Mouse (Mus musculus) mouse embryonic stem cell (cell line): ENCODE measurements around the gene Tbc1d25.

Source experiments
- in situ Hi-C, 2 experiments: fragments of 300-500 bp; cut with MboI; formaldehyde crosslinking; loops; 1 replicate in 1 of 2; 3 replicates in 1 of 2; pipeline ENCODE4 v1.14.3; 2019 to 2020; ENCODE audit warnings: low sequenced_read_pairs in 2 of 2, low pct_unique_long_range_greater_than_20kb in 1 of 2, mixed read lengths in 1 of 2; ENCODE audit not compliant: unreplicated experiment in 1 of 2

Tbc1d25 gene

DNA sequence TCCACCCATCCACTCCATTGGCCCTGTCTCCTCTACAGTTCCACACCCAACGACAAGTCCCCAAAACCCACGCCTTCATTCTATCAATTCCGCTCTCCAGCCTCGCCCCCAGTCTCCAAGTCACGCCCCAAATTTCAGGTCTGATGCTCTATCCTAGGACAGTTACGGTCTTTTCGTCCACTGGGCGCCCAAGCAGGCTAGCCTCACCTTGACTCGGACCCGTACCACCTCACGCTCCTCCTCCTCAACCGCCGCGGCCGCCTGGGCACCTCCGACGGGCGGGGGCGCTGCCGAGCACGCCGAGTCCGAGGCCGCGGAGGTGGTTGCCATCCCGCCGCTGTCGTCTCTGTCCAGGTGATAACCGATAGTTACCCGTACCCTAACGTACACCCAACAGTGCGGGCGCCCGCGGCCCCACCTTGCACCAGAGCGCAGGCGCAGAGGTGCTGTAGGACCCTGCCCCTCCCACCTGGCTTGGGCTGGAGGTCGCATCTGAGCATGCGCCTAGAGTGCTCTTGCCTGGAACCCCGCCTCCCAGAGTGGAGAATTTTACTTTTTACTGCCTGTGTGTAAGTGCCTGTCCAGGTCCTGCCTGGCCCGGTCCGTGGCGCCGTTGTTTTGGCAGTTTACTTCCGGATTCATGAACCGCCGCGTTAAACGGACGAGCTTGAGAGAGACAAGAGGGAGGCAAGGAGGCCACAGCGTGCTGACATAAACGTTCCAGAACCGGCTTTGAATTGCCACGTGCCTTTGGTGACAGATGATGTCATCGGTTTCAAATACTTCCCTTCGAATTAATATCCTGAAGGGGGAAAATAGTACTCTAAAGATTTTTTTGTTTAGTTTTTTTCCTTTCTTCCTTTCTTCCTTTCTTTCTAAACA is at the start of gene Tbc1d25:
TSS of gene Tbc1d25 (minus strand) at position 678 of the 882 bp plus-strand sequence.
- in situ Hi-C loops, result no loop called here

DNA sequence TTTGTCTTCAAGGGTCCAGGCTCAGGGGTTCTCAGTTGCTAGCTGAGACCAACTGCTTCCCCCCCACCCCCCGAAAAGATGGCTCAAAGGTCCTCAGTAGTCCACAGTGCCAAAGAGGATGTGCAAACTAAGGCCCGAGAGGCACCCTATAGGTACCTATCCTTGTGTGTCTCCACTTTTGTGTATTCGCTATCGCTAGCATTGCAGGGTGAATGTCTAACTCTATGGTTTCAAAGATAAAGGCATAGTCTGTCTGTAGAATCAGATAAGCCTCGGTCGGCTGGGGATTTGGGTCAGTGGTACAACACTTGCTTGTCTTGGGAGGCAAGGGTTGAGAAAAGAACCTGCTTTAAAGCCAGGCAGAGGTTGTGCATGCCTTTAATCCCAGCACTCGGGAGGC is 47.5 kb upstream of the Tbc1d25 start:
- in situ Hi-C loops, result loop anchor here in 1 of 2 experiments (5.0 kb wide), 1 partner anchor 51 kb away; no protein-coding TSS in a partner anchor

DNA sequence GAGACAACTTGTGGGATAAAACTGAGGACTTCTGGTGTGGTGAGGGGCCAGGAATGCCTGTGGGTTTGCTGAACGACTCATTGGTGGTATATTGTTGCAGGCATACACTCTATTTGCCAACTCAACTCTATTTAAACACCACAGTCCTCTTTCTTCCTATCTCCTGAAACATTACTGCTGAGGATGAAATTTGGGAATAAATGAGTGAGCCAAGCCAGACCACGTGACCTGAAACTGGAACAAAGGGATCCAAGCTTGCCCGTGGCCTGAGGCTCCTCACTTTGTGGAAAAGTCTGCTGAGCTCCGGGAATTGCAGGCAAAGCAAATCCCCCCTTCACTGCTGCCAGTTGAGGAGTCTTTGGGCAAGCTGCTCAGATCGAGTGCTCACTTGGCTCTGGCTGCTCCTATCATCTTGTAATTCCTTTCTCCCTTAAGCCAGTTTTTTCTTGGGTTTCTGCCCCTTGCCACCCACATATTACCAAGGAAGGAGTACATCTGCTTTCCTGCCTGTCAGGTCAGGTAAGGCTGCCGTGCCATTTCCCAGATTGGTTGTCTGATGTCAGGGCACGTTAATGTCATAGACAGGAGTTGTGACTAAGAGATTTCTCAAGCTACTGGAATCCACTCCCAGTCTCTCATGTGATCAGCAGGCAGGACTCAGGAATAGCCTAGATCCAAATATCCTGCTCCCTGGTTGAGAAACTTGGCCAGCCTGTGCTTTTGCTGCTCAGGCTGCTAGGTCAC is 46.9 kb upstream of the Tbc1d25 start:
- in situ Hi-C loops, result loop anchor here in 1 of 2 experiments (5.0 kb wide), 1 partner anchor 51 kb away; no protein-coding TSS in a partner anchor

DNA sequence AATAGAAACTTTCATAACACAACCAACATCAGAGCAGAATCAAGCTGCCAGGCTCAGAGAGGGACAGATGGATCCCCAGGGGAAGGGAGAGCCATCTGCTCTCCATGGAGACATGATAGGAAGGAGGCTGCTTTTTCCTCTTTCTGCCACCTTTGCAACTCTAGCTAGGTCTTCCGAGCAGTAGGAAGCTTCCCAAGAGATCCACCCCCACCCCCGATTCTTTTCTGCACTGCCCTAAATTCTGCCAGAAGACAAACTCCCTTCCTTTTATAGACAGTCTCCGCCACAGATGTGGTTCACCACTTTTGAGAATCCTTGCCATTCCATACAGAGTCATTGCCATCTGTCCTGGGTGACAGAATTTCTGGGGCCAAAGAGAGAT is 46.3 kb upstream of the Tbc1d25 start:
- in situ Hi-C loops, result loop anchor here in 1 of 2 experiments (5.0 kb wide), 1 partner anchor 50 kb away; no protein-coding TSS in a partner anchor

DNA sequence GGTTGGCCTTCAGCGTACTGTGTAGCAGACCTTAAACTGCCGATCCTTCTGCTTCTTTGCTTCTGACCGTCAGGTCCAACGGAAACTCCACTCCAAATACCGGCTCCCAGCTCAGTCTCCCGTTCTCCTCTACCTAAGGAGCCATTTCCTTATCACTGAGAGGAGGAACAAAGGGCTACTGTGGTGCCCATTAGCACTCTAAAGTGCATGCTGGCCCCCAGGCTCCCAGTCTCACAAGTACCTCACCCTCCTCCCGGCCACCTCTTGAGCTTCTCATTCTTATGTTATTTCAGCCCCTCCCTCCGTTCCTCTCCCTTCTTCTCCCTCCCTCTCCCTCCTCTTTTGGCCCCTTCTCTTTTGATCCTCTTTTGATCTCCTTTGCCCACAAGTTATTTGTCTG is 43.7 kb upstream of the Tbc1d25 start:
- in situ Hi-C loops, result loop anchor here in 1 of 2 experiments (5.0 kb wide), 1 partner anchor 47 kb away; no protein-coding TSS in a partner anchor

DNA sequence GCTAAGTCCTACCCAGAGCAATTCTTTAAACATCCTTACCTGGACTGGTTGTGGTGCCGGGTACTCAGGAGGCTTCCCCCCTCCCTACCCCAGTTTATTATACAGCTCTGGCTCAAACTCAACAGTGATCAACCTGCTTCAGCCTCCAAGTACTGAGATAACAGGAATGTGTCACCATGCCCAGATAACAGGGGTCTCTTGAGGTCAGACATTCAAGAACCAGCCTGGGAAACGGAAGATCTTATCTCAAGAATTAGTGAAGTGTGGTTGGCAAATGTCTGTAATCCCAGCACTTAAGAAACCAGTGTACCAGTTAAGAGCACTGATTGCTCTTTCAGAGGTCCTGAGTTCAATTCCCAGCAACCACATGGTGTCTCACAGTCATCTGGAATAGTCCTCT is 42.1 kb upstream of the Tbc1d25 start:
- in situ Hi-C loops, result no loop called here

DNA sequence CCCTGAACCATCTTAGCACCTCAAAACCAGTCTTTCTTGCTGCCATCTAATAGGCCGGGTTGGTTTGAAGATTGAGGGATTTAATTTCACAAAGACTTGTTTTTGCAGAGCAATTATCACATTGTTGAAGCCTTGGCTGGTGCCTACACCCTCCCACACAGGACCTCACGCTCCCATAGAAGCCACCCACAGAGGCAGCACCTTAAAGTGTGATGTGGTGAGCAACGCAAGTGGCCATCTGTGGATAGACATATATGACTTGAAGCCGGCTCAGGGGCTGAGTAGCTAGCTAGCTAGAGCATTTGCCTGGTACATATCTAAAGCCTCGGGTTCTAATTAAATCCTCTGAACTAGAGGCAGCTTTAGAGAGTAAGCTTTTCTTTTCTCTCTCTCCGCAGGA is 41.4 kb upstream of the Tbc1d25 start:
- in situ Hi-C loops, result no loop called here

DNA sequence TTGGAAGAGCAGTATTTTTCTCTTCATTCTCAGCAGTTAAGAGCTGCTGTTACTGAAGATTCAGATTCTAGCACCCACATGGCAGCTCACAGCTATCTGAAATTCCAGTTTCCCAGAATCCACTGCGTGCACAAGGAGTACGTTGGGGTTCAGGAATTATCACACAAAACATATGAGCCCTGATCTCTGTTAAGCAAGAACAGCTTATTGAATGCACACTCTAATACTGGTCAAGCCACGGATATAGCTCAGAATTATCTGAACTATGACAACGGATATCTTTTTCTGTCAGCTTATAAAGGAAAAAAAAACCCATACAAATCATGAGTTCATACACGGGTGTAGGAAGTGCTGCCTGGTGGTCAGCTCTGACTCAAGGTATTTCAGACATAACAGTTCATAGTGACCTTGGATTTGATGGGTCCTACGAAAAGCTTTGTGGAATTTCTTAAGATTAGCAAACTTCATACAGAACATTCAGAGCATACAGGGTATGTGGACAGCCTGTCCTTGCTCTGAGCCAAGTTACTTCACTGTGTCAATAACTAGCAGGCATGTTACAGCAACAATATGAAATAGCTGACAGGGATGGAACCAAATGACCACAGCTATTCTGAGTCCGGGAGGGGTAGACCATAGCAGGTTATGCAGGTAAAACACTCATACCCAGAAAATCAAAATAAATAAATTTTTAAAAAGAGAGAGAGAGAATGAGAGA is 35.7 kb upstream of the Tbc1d25 start:
- in situ Hi-C loops, result no loop called here

DNA sequence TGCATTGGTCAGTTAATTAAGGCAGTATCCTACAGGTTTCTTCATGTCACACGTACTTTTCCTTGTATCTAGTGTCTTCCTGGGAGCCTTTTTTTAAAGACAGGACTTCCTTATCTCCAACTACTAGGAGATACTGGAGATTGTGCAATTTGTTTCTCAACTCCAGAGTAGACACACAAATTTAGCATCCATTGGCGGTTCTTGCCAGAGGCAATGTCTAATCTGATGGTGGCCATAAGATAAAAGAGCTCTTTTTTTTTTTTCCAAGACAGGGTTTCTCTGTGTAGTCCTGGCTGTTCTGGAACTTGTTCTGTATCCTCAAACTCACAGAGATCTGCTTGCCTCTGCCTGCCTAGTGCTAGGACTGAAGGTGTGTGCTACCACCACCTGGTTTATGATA is 33.7 kb upstream of the Tbc1d25 start:
- in situ Hi-C loops, result no loop called here

DNA sequence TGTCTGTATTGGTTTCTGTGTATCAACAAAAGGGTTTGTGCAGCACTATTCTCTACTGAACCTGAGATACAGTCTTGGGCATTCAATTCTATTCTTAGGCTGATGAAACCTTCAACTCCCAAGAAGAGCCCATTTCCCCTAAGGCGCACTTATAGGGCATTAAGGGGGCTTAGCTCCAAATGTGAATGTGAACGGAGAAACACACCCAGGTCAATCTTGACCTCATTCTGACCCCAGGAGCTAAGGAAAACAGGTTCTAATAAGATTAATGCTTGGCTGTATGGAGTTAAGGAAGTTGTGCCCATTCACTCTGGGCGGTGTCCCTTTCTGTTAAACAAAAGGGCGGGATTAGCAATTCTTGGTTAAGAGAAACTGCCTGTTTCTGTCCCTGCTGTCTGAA is 31.2 kb upstream of the Tbc1d25 start:
- in situ Hi-C loops, result no loop called here

DNA sequence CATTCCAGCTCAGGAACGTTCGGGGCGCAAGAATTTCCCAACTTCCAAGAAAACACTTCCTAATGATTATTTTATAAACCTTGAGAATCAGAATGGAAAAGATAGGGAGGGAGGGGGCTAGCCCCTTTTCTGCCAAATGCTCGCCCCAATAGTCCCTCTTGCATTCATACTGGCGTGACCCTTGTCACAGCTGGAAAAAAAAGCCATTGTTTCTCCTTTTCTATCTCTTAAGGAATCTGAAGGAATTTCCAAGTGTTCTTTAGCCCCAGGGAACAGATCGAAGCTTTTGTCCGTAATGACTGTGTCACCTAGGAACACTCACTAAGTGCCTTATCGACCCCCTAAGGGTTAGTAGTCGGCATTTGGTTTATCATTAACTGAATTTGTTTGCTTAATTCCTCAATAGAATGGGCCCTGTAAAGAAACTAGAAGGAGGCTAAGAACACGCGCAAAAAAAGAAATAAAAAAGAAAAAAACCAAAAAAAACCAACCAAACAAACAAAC is 30.8 kb upstream of the Tbc1d25 start:
- in situ Hi-C loops, result no loop called here

DNA sequence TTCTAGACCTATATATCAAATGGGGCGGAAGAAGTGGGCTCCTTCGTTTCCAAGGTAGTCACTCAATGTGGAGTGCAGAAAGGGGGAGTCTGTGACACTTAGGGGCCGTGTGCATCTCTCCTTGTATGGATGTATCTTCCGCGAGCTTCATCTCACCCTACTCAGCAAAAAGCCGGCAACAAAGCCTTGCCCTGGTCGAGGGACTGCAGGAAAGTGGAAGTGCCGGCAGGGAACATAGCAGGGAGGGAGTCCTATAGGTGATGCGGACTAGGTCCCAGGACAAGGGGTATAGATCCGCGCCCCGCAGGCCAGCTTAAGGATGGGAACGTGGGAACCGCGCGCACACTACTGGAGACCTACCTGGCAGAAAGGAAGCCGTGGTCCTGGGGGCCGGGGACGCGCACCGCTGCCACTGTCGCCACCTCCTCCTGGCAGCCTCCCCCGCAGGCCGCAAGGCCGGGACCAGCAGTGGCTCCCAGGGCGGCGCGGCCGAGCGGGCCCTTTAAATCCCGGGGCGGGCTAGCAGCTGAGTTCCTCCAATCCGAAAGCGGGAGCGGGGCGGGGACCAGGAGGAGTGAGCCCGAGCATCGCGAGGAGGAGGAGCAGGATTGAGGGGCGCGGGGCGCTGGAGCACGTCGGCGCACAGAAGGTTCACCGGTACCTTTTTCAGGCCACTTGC is 30.2 kb upstream of the Tbc1d25 start, which contains the start of gene Porcn:
TSS of gene Porcn (minus strand) at position 511 of the 679 bp plus-strand sequence.
- in situ Hi-C loops, result no loop called here

DNA sequence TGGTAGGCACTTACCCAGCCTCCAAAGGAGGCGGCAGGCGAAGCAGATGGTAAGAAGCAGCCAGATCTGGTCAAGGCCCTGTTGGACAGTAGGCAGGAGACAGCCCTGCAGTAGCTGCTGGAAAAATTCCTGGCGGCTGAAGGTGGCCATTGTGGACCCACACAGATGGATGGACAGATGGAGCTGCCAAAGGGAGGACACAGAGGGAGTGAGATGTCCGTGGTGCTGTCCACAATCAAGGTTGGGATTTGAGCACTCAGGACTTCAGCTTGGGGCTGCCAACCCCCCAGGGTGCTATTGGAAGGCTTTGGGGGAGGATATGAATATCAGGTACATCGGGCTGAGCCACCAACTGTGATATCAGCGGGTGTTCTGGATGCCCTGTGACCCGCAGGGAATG is 29.6 kb upstream of the Tbc1d25 start:
- in situ Hi-C loops, result no loop called here

DNA sequence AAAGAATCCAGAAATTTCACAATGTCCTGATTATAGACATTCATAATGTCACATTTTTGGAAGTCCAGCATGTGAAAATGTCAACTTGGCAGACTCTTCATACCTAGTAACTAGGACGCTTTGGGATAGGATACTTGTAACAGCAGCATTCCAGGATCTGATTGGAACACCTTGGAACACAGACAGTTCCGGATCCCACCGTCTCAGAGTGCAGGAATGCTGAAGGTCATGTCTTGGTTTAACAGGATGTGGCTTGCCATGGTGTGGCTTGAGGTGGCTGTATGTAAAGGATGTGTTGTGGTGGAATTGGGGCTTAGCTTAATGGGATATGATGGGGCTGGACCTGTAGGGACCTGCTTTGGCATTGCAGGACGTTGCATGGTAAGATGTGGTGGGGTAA is 29.1 kb upstream of the Tbc1d25 start:
- in situ Hi-C loops, result no loop called here

DNA sequence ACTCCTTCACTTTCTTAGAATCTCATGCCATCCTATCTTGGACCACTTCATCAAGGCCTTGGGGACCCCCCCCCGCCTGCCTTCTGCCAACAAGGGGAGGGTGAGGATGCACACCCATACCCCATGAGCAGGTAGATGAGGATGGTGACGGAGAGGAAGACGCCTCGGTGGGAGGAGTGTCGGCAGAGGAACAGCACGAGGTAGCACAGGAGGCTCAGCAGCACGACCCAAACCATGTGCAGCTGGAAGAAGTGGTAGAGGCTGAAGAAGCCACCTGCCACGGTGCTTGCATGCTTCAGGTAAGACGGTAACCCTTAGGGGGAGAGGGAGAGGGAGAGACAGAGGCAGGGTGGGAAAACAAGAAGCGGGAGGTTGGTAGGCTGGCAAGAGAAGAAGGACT is 28.1 kb upstream of the Tbc1d25 start:
- in situ Hi-C loops, result no loop called here

DNA sequence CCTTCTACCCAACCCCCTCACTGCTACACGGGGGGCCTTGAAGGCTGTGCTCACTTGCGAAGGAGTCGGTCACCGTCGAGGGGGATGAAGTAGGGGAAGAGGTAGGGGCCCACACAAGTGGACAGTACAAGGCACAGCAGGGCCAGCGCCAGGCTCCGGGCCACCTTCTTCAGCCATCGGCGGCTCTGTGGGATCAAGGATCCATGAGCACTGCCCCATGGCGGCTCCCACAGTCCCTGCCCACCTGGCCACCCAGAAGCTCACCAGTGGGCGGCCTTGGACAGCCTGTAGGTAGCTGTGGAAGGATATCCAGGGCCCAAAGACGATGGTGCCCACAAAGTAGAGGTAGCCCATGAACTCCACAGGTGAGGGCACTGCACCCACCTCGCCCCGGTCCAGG is 27.1 kb upstream of the Tbc1d25 start:
- in situ Hi-C loops, result no loop called here

DNA sequence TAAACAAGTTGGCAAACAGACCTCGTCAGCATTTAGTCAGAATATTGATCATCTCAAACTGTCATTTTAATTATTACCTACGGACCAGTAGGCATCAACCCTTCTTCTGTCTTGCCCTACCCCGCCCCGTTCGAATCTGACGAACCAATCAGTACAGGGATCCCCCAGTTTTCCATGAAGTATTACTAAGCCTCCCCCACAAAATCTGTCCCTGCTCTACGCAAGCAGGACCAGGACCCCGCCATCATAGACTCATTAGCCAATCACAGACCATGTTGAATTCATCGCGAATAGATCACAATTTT is 17.4 kb upstream of the Tbc1d25 start, which contains the start of gene Ebp:
TSS of gene Ebp (minus strand) at position 94 of the 305 bp plus-strand sequence.
- in situ Hi-C loops, result loop anchor here in 1 of 2 experiments (5.0 kb wide), 1 partner anchor 36 kb away; no protein-coding TSS in a partner anchor
